Mouse (Mus musculus) kidney, postnatal 0 days (tissue): ENCODE data around the gene Rgs10. TPM values are rescaled to one million over a fixed set of nuclear protein-coding genes. Genes with fewer than 3 reads are reported as not detected.

ENCODE experiments used
- ATAC-seq: fragments of 200-750 bp; cut with Nextera tagmentation; replicated peaks from 2 replicates; pipeline ENCODE4 v1.8.0; 2017; ENCODE audit warnings: low read depth, moderate number of reproducible peaks, moderate TSS enrichment, moderate library complexity; ENCODE audit not compliant: low FRiP score
- DNase-seq: peaks from one replicate; pipeline ENCODE4 v3.0.0-alpha.2; 2016; ENCODE audit warnings: low spot score
- H3K27ac ChIP-seq: fragments of 300-500 bp; sonication (generic); 2 replicates; pipeline ENCODE4 v1.5.1; 2014; ENCODE audit warnings: mild to moderate bottlenecking
- H3K27me3 ChIP-seq: fragments of 300-500 bp; sonication (generic); 2 replicates; pipeline ENCODE4 v1.6.1; 2014; ENCODE audit warnings: low read length, mixed read lengths; ENCODE audit not compliant: insufficient read depth
- H3K36me3 ChIP-seq: fragments of 300-500 bp; sonication (generic); 2 replicates; pipeline ENCODE4 v1.6.1; 2014; ENCODE audit warnings: low read length, mixed read lengths; ENCODE audit not compliant: insufficient read depth
- H3K4me1 ChIP-seq: fragments of 300-500 bp; sonication (generic); replicated peaks from 2 replicates; pipeline ENCODE4 v1.6.1; 2014; ENCODE audit warnings: antibody characterized with exemption, low read length, mixed read lengths; ENCODE audit not compliant: insufficient read depth
- H3K4me2 ChIP-seq: fragments of 300-500 bp; sonication (generic); 2 replicates; pipeline ENCODE4 v1.6.1; 2014; ENCODE audit warnings: mild to moderate bottlenecking, low read length, moderate library complexity, mixed read lengths
- H3K4me3 ChIP-seq: fragments of 300-500 bp; sonication (generic); replicated peaks from 2 replicates; pipeline ENCODE4 v1.5.1; 2014; ENCODE audit warnings: low read depth, low read length
- H3K9ac ChIP-seq: fragments of 300-500 bp; sonication (generic); 2 replicates; pipeline ENCODE4 v1.6.1; 2014; ENCODE audit warnings: low read depth, low read length
- H3K9me3 ChIP-seq: fragments of 300-500 bp; sonication (generic); replicated peaks from 2 replicates; pipeline ENCODE4 v1.6.1; 2016; ENCODE audit warnings: low read length, inconsistent platforms, mixed read lengths
- CTCF ChIP-seq: IDR thresholded peaks from 2 replicates; pipeline ENCODE4 v1.5.1; 2016; ENCODE audit warnings: antibody characterized with exemption, low read depth, mild to moderate bottlenecking, moderate library complexity
- WGBS: fragments of 180-500 bp; shearing (Covaris S2); extraction: QIAGEN DNeasy Blood & Tissue Kit; methylation state at CpG from one replicate; pipeline ENCODE4 v1.1.7; 2014; 5-methylcytosine and 5-hydroxymethylcytosine counted together
- polyA plus RNA-seq: library from polyadenylated mRNA; unstranded; fragments of >200 nt; fragmentation: Nextera tagmentation; extraction: Ambion mirVana; gene quantifications from 2 replicates; pipeline ENCODE4 v1.2.1, GENCODE M21; 2015

Rgs10 gene
- polyA plus RNA-seq, 1 experiment from 2014 or later: 6.6 TPM

DNA sequence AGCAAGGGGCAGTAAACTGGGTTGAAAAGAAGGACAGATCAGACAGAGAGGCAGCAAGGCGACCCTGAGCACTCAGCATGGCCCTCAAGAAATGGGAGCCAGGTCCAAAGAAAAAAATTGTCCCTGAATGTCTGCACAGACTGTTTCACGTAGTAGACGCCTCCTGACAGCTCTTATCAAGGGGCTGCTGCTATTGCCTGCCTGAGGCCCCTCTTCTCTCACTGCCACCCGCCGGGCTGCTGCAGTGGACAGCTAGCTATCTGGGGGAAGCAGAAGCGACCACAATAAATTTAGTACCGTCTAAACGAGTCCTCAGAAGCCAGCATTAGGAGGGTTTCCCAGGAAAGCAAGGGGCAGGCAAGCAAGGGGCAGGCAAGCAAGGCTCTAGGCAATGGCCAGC lies 4.1 kb downstream of the Rgs10 start:
- peaks cover 26% of the 10 kb centered on the region for H3K27me3 ChIP-seq
- peaks cover 7% of the 10 kb centered on the region; the same call in 1 of the 2 replicates for H3K4me1 ChIP-seq
- H3K4me2 ChIP-seq: no peak overlapping the region
- no peak overlapping the region for H3K9ac ChIP-seq
- ATAC-seq: no peak
- H3K27ac ChIP-seq: no peak overlapping the region
- WGBS: 45% methylated on average over 8 of the region's 8 CpGs
- no peak for TF ChIP-seq CTCF
- DNase-seq: no peak
- no peaks in the 10 kb centered on the region for H3K36me3 ChIP-seq
- no peak overlapping the region for H3K4me3 ChIP-seq
- H3K9me3 ChIP-seq: no peaks in the 10 kb centered on the region

- no peaks in the 10 kb centered on the region for H3K36me3 ChIP-seq
- no peak for TF ChIP-seq CTCF
- H3K9ac ChIP-seq: no peak overlapping the region
- H3K9me3 ChIP-seq: no peaks in the 10 kb centered on the region
- H3K27me3 ChIP-seq: peaks cover 15% of the 10 kb centered on the region; the same call in 1 of the 2 replicates
- DNase-seq (no peak), ATAC-seq (no peak)
- 0 out of 2 replicates have a peak, but pooled peaks cover 1% of the 10 kb centered on the region for H3K4me1 ChIP-seq
- H3K4me3 ChIP-seq: no peak overlapping the region
- WGBS: 70% methylated on average over 10 of the region's 10 CpGs
- H3K27ac ChIP-seq: no peak overlapping the region
- no peak overlapping the region for H3K4me2 ChIP-seq
These were observed 6.3 kb downstream of the Rgs10 start for GRCm38 (mm10) chr7:128412071-128412833.

GRCm38 (mm10) chr7:128410708-128411413 lies 7.7 kb downstream of the Rgs10 start:
- Histone ChIP-seq H3K27me3 (0 out of 2 replicates have a peak, but pooled peaks cover 4% of the 10 kb centered on the region), H3K27ac (no peak overlapping the region), H3K9ac (no peak overlapping the region), H3K4me3 (no peak overlapping the region), H3K36me3 (no peaks in the 10 kb centered on the region), H3K4me2 (no peak overlapping the region), H3K9me3 (no peaks in the 10 kb centered on the region), H3K4me1 (no peaks in the 10 kb centered on the region)
- TF ChIP-seq CTCF: no peak
- 59% methylated on average over 11 of the region's 11 CpGs for WGBS
- DNase-seq (no peak), ATAC-seq (no peak)

DNA sequence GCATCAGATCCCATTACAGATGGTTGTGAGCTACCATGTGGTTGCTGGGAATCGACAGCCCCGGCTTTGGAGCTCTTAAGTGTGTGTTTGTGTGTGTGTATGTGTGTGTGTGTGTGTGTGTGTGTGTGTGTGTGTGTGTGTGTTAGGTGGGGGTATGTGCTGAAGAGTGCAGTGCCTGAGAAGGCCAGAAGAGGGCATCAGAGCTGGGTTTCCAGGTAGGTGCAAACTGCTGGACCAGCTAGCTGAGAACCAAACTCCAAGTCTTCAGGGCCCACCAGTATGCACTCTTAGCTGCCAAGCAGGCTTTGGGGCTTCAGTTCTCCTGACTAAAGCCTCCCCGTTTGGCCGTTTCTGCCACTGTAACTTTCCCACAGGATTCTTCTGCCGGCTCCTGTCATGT lies 10.3 kb downstream of the Rgs10 start:
- Histone ChIP-seq H3K27me3 (no peaks in the 10 kb centered on the region), H3K9ac (no peak overlapping the region), H3K4me3 (no peak overlapping the region), H3K36me3 (no peaks in the 10 kb centered on the region), H3K27ac (no peak overlapping the region), H3K4me2 (no peak overlapping the region), H3K9me3 (no peaks in the 10 kb centered on the region), H3K4me1 (no peaks in the 10 kb centered on the region)
- DNase-seq: no peak
- ATAC-seq: no peak
- peak; percentile 25; the same call in 1 of the 2 replicates for TF ChIP-seq CTCF
- WGBS: 90% methylated on average over 5 of the region's 5 CpGs

GRCm38 (mm10) chr7:128403988-128404387 lies 14.6 kb downstream of the Rgs10 start:
- Histone ChIP-seq H3K36me3 (no peaks in the 10 kb centered on the region), H3K27ac (no peak overlapping the region), H3K4me2 (no peak overlapping the region), H3K4me1 (no peaks in the 10 kb centered on the region), H3K9ac (no peak overlapping the region), H3K27me3 (no peaks in the 10 kb centered on the region), H3K4me3 (no peak overlapping the region), H3K9me3 (no peaks in the 10 kb centered on the region)
- ATAC-seq (no peak), DNase-seq (no peak)
- whole genome bisulfite sequencing: 94% methylated on average over 6 of the region's 6 CpGs
- no peak for TF ChIP-seq CTCF

- 54% methylated on average over 6 of the region's 6 CpGs for WGBS
These were observed 15.0 kb downstream of the Rgs10 start for GRCm38 (mm10) chr7:128403586-128403985.

More at GRCm38 (mm10) chr7:128403586-128403985, 15.0 kb downstream of the Rgs10 start:
- TF ChIP-seq CTCF: no peak
- H3K9ac ChIP-seq: no peak overlapping the region
- H3K27me3 ChIP-seq: no peaks in the 10 kb centered on the region
- no peaks in the 10 kb centered on the region for H3K9me3 ChIP-seq
- no peak overlapping the region for H3K27ac ChIP-seq
- H3K36me3 ChIP-seq: no peaks in the 10 kb centered on the region
- H3K4me3 ChIP-seq: no peak overlapping the region
- no peaks in the 10 kb centered on the region for H3K4me1 ChIP-seq
- H3K4me2 ChIP-seq: no peak overlapping the region
- DNase-seq (no peak), ATAC-seq (no peak)
